Mouse (Mus musculus) CD4-positive naive resting alpha-beta T cell, adult 57 days (primary cell): ENCODE data around the gene Bysl. TPM values are rescaled to one million over a fixed set of nuclear protein-coding genes. Genes with fewer than 3 reads are reported as not detected.

Experiments
- total RNA-seq: library from RNA; stranded (reverse); gene quantifications from one replicate; pipeline ENCODE4 v1.2.4, GENCODE M21; 2023

The Bysl gene
- 16.6 TPM for total RNA-seq

GRCm38 (mm10) chr17:47610849-47611660 lies at the start of gene Bysl, which contains the start of the genes Med20 and Gm20517:
Gene Bysl (minus strand): TSS chr17:47611492.
Gene Med20 (plus strand): TSS chr17:47611582.
Gene Gm20517 (plus strand): TSS chr17:47611589.

GRCm38 (mm10) chr17:47630678-47631065 lies 19.4 kb upstream of the Bysl start, which contains the start of gene Usp49:
Gene Usp49 (plus strand): TSS chr17:47630690.

Other genes with a start within 250 kb of the Bysl start
- 21.2 TPM for gene Mrps10, start 242.6 kb downstream of the Bysl start, total RNA-seq
- 3.9 TPM for gene Guca1b, start 226.1 kb downstream of the Bysl start, total RNA-seq
- gene Guca1a, start 210.9 kb downstream of the Bysl start, total RNA-seq = not detected
- 0.15 TPM for gene AI661453, start 174.9 kb downstream of the Bysl start, total RNA-seq
- not detected for gene 1700001C19Rik, start 174.1 kb downstream of the Bysl start, total RNA-seq
- gene Taf8, start 109.2 kb downstream of the Bysl start, total RNA-seq = 67.6 TPM
- gene Ccnd3, start 106.4 kb downstream of the Bysl start, total RNA-seq = 521 TPM
- gene Med20, start 90 bp upstream of the Bysl start, total RNA-seq = 64.3 TPM
- gene Gm20517, start 97 bp upstream of the Bysl start, total RNA-seq = 3.2 TPM
- 6.3 TPM for gene Usp49, start 19.2 kb upstream of the Bysl start, total RNA-seq
- gene Tomm6, start 76.9 kb upstream of the Bysl start, total RNA-seq = 129 TPM
- 1.7 TPM for gene Frs3, start 77.5 kb upstream of the Bysl start, total RNA-seq
- 0.33 TPM for gene Gm21981, start 83.0 kb upstream of the Bysl start, total RNA-seq
- gene Prickle4, start 83.2 kb upstream of the Bysl start, total RNA-seq = not detected
- not detected for gene Pgc, start 115.3 kb upstream of the Bysl start, total RNA-seq
- 36.4 TPM for gene Tfeb, start 125.5 kb upstream of the Bysl start, total RNA-seq
- not detected for gene Mdfi, start 223.2 kb upstream of the Bysl start, total RNA-seq